Mouse (Mus musculus) liver, adult 2 months (tissue): ENCODE measurements around the gene Ints1.

Experiments
- CTCF ChIP-seq: fragments of 200-500 bp; IDR thresholded peaks from 2 replicates; pipeline ENCODE4 v1.5.1; 2011; ENCODE audit warnings: low read depth, low read length, control low read depth
- POLR2A ChIP-seq: fragments of 200-500 bp; IDR thresholded peaks from 2 replicates; pipeline ENCODE4 v1.6.1; 2011; ENCODE audit warnings: low read length, control low read depth; ENCODE audit not compliant: insufficient read depth; ENCODE audit errors: extremely low read depth

DNA sequence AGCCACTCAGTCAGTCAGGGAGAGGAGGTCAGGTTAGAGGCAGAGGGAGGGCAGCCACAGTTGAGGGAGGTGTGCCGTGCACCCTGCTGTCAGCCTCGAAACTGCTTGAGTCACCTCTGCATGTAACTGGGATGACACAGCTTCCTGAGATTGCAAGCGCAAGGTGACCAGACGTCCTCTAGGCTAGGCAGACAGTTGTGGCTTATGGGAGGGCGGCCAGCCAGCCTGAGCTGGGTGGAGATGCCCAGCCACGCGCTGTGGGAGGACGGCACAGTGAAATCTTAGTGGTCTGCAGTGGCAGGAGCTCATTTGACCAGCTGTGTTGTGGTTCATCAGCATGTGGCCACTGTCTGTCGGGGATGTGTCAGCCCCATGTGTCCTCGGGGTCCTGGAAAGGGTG, 19.5 kb upstream of the Ints1 start:
- TF ChIP-seq CTCF (no peak), POLR2A (no peak)
